Comparison of ENCODE assay signal across 17 mouse cellular contexts in the genomic region with DNA sequence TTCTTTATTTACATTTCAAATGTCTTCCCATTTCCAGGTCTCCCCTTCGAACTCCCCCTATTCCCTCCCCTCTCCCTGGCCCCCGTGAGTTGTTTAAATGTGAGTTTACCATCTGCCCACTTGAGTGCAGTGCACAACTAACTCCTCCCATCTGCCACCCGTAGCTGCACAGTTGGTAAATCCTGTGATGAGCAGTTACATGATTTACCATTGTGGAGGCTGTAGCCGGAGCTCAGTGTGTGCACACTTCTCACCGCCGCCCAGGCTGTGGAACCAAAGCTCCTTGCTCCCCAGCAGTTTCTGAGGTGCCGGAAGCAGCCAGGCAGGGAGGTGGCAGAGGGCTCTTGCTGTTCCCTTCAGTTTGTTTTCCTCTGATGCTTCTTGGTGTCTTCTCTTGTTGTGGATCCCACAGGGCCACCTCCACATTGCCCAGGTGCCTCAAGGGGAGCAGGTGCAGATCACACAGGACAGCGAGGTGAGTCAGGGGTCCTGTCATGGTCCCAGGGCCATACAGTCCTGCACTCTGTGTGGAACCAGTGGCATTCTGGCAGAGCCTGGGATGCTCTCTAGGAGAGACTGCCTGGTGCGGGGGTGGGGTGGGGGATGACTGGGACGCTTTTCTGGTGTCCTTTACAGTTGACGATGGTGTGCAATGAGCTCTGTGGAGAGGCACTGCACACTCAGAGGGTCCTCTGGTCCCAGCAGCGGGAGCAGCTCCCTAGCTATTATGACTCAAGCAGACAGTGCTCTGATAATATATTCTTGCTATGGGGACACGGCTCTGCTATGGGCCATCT. TPM values are rescaled to one million over a fixed set of nuclear protein-coding genes. Genes with fewer than 3 reads are reported as not detected.
DNase-seq lines count a peak whose midpoint lies in the region; ATAC-seq and TF ChIP-seq lines count a peak whose summit lies in the region.
"Had no signal": no experiment of that assay in that cellular context is flagged by ENCODE, and none has a peak within 500 bp of the region (broad histone marks: within the 10 kb centered on the region; RNA-seq: fewer than 3 reads in every experiment).

No protein-coding gene starts in this region.

- H3K27me3 ChIP-seq in hindbrain, embryonic 15.5 days: no peaks in the 10 kb centered on the region
- H3K27me3 ChIP-seq in hindbrain, embryonic 10.5 days (ENCODE audit: insufficient read depth, poor library complexity, severe bottlenecking): no peaks in the 10 kb centered on the region
- H3K27me3 ChIP-seq in forebrain, embryonic 12.5 days: no peaks in the 10 kb centered on the region
- H3K27me3 ChIP-seq in intestine, embryonic 16.5 days (replicated peaks; ENCODE audit: control insufficient read depth, insufficient read depth, low read length): no peaks in the 10 kb centered on the region
- H3K27me3 ChIP-seq: lung, embryonic 15.5 days; megakaryocyte, embryonic 14.5 days had no signal

- no peak for TF ChIP-seq POLR2A in bone marrow macrophage, adult 2 months (IDR thresholded peaks at IDR 0.05; ENCODE audit: borderline replicate concordance, low read depth, low read length)

- 0 out of 2 replicates have a peak overlapping the region, but pooled peaks have one; percentile 10 for H3K4me2 ChIP-seq in hindbrain, embryonic 15.5 days
- H3K4me2 ChIP-seq in forebrain, embryonic 12.5 days: no peak overlapping the region
- no peak overlapping the region for H3K4me2 ChIP-seq in intestine, embryonic 16.5 days (ENCODE audit: low read depth, low read length)
- H3K4me2 ChIP-seq: lung, embryonic 15.5 days had no signal

- H3K36me3 ChIP-seq in hindbrain, embryonic 15.5 days: peaks cover 19% of the 10 kb centered on the region
- peaks cover 87% of the 10 kb centered on the region for H3K36me3 ChIP-seq in hindbrain, embryonic 10.5 days
- H3K36me3 ChIP-seq in forebrain, embryonic 12.5 days (replicated peaks): peaks cover 65% of the 10 kb centered on the region
- peaks cover 11% of the 10 kb centered on the region; the same call in 1 of the 2 replicates for H3K36me3 ChIP-seq in intestine, embryonic 16.5 days (ENCODE audit: control insufficient read depth, insufficient read depth, low read length)

- 79% methylated on average over 13 of the region's 13 CpGs for WGBS in hindbrain, embryonic 15.5 days
- 94% methylated on average over 13 of the region's 13 CpGs for WGBS in hindbrain, embryonic 10.5 days
- WGBS in forebrain, embryonic 12.5 days: 87% methylated on average over 13 of the region's 13 CpGs
- WGBS in intestine, embryonic 16.5 days: 81% methylated on average over 13 of the region's 13 CpGs

- no peak for DNase-seq in hindbrain, embryonic 10.5 days (ENCODE audit: low spot score)
- peak; percentile 61 for DNase-seq in layer of hippocampus, adult 9-11 months
- DNase-seq in adrenal gland, adult 18-20 months (ENCODE audit: low spot score in 2 of 2): no peak
- no peak for DNase-seq in urinary bladder, adult 18-20 months (ENCODE audit: low spot score in 2 of 2)
- DNase-seq: heart, adult 18-20 months; heart, postnatal 14 days; kidney, adult 9 months; liver; thymus, postnatal 36 days had no signal

- 0 out of 2 replicates have a peak overlapping the region, but pooled peaks have one; percentile 2 for H3K27ac ChIP-seq in hindbrain, embryonic 15.5 days (replicated peaks)
- H3K27ac ChIP-seq in hindbrain, embryonic 10.5 days: no peak overlapping the region
- H3K27ac ChIP-seq in bone marrow macrophage, adult 2 months (ENCODE audit: insufficient read depth, low read depth, low read length): no peak overlapping the region
- H3K27ac ChIP-seq in forebrain, embryonic 12.5 days: 0 out of 2 replicates have a peak overlapping the region, but pooled peaks have one; percentile 56
- H3K27ac ChIP-seq in intestine, embryonic 16.5 days (ENCODE audit: low read length): no peak overlapping the region
- H3K27ac ChIP-seq: embryonic facial prominence, embryonic 10.5 days; lung, embryonic 15.5 days had no signal

- H3K9me3 ChIP-seq in hindbrain, embryonic 15.5 days: no peaks in the 10 kb centered on the region
- H3K9me3 ChIP-seq in hindbrain, embryonic 10.5 days: no peaks in the 10 kb centered on the region
- H3K9me3 ChIP-seq in forebrain, embryonic 12.5 days: no peaks in the 10 kb centered on the region
- no peaks in the 10 kb centered on the region for H3K9me3 ChIP-seq in intestine, embryonic 16.5 days (ENCODE audit: control insufficient read depth, low read length)
- H3K9me3 ChIP-seq: embryonic facial prominence, embryonic 10.5 days; lung, embryonic 15.5 days; megakaryocyte, embryonic 14.5 days had no signal

- H3K4me3 ChIP-seq in hindbrain, embryonic 15.5 days: no peak overlapping the region
- H3K4me3 ChIP-seq in hindbrain, embryonic 10.5 days: no peak overlapping the region
- H3K4me3 ChIP-seq in bone marrow macrophage, adult 2 months (ENCODE audit: insufficient read depth, low read length): no peak overlapping the region
- no peak overlapping the region for H3K4me3 ChIP-seq in forebrain, embryonic 12.5 days (replicated peaks)
- H3K4me3 ChIP-seq in intestine, embryonic 16.5 days (ENCODE audit: low read length): no peak overlapping the region
- H3K4me3 ChIP-seq: embryonic facial prominence, embryonic 10.5 days; lung, embryonic 15.5 days; megakaryocyte, embryonic 14.5 days; myocyte had no signal

- no peak for ATAC-seq in hindbrain, embryonic 15.5 days (ENCODE audit: low FRiP score, low read depth)
- no peak for ATAC-seq in forebrain, embryonic 12.5 days (ENCODE audit: low FRiP score)
- no peak for ATAC-seq in intestine, embryonic 16.5 days

- 0 out of 2 replicates have a peak, but pooled peaks have one; percentile 3 for TF ChIP-seq CTCF in bone marrow macrophage, adult 2 months (IDR thresholded peaks at IDR 0.05; ENCODE audit: low read depth, low read length)

- no peak overlapping the region for H3K9ac ChIP-seq in hindbrain, embryonic 15.5 days
- no peak overlapping the region for H3K9ac ChIP-seq in forebrain, embryonic 12.5 days
- no peak overlapping the region for H3K9ac ChIP-seq in intestine, embryonic 16.5 days (ENCODE audit: low read depth, low read length)
- H3K9ac ChIP-seq: lung, embryonic 15.5 days had no signal

- H3K4me1 ChIP-seq in hindbrain, embryonic 15.5 days (replicated peaks): peaks cover 13% of the 10 kb centered on the region
- peaks cover 12% of the 10 kb centered on the region; the same call in 1 of the 2 replicates for H3K4me1 ChIP-seq in hindbrain, embryonic 10.5 days (replicated peaks)
- H3K4me1 ChIP-seq in bone marrow macrophage, adult 2 months (ENCODE audit: control insufficient read depth, insufficient read depth, low read length): peaks cover 18% of the 10 kb centered on the region
- H3K4me1 ChIP-seq in forebrain, embryonic 12.5 days: peaks cover 8% of the 10 kb centered on the region; the same call in 1 of the 2 replicates
- H3K4me1 ChIP-seq in intestine, embryonic 16.5 days (ENCODE audit: control insufficient read depth, insufficient read depth, low read length): no peaks in the 10 kb centered on the region
- H3K4me1 ChIP-seq: embryonic facial prominence, embryonic 10.5 days; lung, embryonic 15.5 days had no signal

RNA-seq across cellular contexts. Expression of a gene that starts 57.3 kb away (rescaled TPM):
- 53.9 and 59.1 TPM in 2 replicates for polyA plus RNA-seq in hindbrain, embryonic 15.5 days (2015; fragmentation: Nextera tagmentation; extraction: Ambion mirVana)
- 56.9 and 64.5 TPM in 2 replicates for polyA plus RNA-seq in hindbrain, embryonic 10.5 days (2016; fragmentation: Nextera tagmentation; extraction: Ambion mirVana)
- polyA plus RNA-seq in bone marrow macrophage, adult 2 months (2012; ENCODE audit: insufficient read depth, insufficient read length, missing spikeins): 19.9 and 24.0 TPM in 2 replicates
- polyA plus RNA-seq in forebrain, embryonic 12.5 days (2016; fragmentation: Nextera tagmentation; extraction: Ambion mirVana): 49.1 and 65.9 TPM in 2 replicates
- total RNA-seq in adrenal gland, adult 18-20 months (2021): 10 to 100 TPM; 44.8 to 48.9 TPM
- polyA plus RNA-seq in intestine, embryonic 16.5 days (2015; fragmentation: Nextera tagmentation; extraction: Ambion mirVana): 36.3 and 36.6 TPM in 2 replicates

Comparison
In these comparisons a context has a peak if more than half of its experiments do, and no peak if none do; other contexts are left out.
1. H3K27ac ChIP-seq: peak in hindbrain, embryonic 15.5 days (single experiment) and forebrain, embryonic 12.5 days (single experiment); none in hindbrain, embryonic 10.5 days (single experiment), bone marrow macrophage, adult 2 months (single experiment) and intestine, embryonic 16.5 days (single experiment).